Mouse (Mus musculus): ENCODE data around the gene Atoh7. TPM values are rescaled to one million over a fixed set of nuclear protein-coding genes. Genes with fewer than 3 reads are reported as not detected.

Gene Atoh7
- polyA plus RNA-seq, 1 experiment from 2014 or later = 1.1 TPM

DNA sequence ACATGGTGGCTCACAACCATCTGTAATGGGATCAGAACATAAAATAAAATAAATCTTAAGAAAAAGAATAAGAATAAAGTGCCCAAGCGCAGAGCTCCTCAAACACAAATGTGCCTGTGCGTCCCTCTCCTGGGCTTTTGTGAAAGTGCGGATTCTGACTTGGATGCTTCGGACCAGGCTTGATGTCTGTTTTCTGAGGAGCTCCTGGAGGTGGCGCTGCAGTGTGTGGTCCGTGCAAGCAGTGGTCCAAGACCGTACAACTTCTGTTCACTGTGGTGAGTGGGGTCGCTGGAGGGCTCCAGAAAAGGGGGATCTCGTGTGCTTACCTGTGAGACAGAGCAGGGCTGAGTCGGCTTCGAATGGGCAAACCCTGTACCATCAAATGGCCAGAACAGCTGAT, 25.9 kb downstream of the Atoh7 start:
- Histone ChIP-seq H3K4me3 (ENCODE audit: low read depth, low read length) (no peak overlapping the region), H3K4me2 (ENCODE audit: low read depth, low read length, severe bottlenecking) (no peak overlapping the region), H3K9ac (ENCODE audit: low read length) (no peak overlapping the region), H3K27ac (ENCODE audit: low read depth, low read length) (no peak overlapping the region), H3K36me3 (ENCODE audit: control insufficient read depth, insufficient read depth, low read length) (no peaks in the 10 kb centered on the region), H3K4me1 (replicated peaks; ENCODE audit: control insufficient read depth, insufficient read depth, low read length) (no peaks in the 10 kb centered on the region), H3K9me3 (ENCODE audit: control insufficient read depth, low read length) (no peaks in the 10 kb centered on the region), H3K27me3 (ENCODE audit: control insufficient read depth, insufficient read depth, low read length) (no peaks in the 10 kb centered on the region)
- 30% methylated on average over 11 of the region's 11 CpGs for WGBS
- ATAC-seq (replicated peaks; ENCODE audit: low FRiP score) (no peak), DNase-seq (ENCODE audit: low spot score) (peak; percentile 66)

DNA sequence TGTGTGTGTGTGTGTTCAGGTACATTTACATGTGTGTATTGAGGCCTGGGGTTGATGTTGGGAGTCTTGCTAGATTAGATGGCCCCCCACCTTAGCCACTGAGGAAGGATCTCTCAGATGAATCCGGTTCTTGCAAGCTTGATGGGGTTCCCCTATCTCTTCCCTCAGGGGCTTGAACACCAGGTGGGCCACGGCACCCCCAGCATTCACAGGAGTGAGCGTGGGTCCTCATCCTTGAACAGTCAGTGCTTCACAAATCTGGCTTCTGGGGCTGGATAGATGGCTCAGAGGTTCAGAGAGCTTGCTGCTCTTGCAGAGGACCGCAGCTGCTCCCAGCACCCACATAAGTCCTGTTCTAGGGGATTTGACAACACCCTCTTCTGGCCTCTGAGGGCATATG, 26.7 kb downstream of the Atoh7 start:
- H3K27me3 ChIP-seq (ENCODE audit: control insufficient read depth, insufficient read depth, low read length) = no peaks in the 10 kb centered on the region
- DNase-seq (ENCODE audit: low spot score) = no peak
- 86% methylated on average over 4 of the region's 4 CpGs for WGBS

GRCm38 (mm10) chr10:63127156-63127555, 27.7 kb downstream of the Atoh7 start:
- 91% methylated on average over 6 of the region's 6 CpGs for WGBS
- H3K4me2 ChIP-seq (ENCODE audit: low read depth, low read length, severe bottlenecking) = no peak overlapping the region
- no peak overlapping the region for H3K9ac ChIP-seq (ENCODE audit: low read length)
- DNase-seq (ENCODE audit: low spot score) = no peak
- H3K9me3 ChIP-seq (ENCODE audit: control insufficient read depth, low read length) = no peaks in the 10 kb centered on the region
- no peaks in the 10 kb centered on the region for H3K4me1 ChIP-seq (replicated peaks; ENCODE audit: control insufficient read depth, insufficient read depth, low read length)
- no peak for ATAC-seq (replicated peaks; ENCODE audit: low FRiP score)
- no peak overlapping the region for H3K27ac ChIP-seq (ENCODE audit: low read depth, low read length)
- no peaks in the 10 kb centered on the region for H3K36me3 ChIP-seq (ENCODE audit: control insufficient read depth, insufficient read depth, low read length)
- H3K4me3 ChIP-seq (ENCODE audit: low read depth, low read length) = no peak overlapping the region
- no peaks in the 10 kb centered on the region for H3K27me3 ChIP-seq (ENCODE audit: control insufficient read depth, insufficient read depth, low read length)

More for the DNA sequence above, 26.7 kb downstream of the Atoh7 start:
- Histone ChIP-seq H3K4me3 (ENCODE audit: low read depth, low read length) (no peak overlapping the region), H3K27ac (ENCODE audit: low read depth, low read length) (no peak overlapping the region), H3K4me1 (replicated peaks; ENCODE audit: control insufficient read depth, insufficient read depth, low read length) (no peaks in the 10 kb centered on the region), H3K9ac (ENCODE audit: low read length) (no peak overlapping the region), H3K4me2 (ENCODE audit: low read depth, low read length, severe bottlenecking) (no peak overlapping the region), H3K9me3 (ENCODE audit: control insufficient read depth, low read length) (no peaks in the 10 kb centered on the region), H3K36me3 (ENCODE audit: control insufficient read depth, insufficient read depth, low read length) (no peaks in the 10 kb centered on the region)
- ATAC-seq (replicated peaks; ENCODE audit: low FRiP score) = no peak

DNA sequence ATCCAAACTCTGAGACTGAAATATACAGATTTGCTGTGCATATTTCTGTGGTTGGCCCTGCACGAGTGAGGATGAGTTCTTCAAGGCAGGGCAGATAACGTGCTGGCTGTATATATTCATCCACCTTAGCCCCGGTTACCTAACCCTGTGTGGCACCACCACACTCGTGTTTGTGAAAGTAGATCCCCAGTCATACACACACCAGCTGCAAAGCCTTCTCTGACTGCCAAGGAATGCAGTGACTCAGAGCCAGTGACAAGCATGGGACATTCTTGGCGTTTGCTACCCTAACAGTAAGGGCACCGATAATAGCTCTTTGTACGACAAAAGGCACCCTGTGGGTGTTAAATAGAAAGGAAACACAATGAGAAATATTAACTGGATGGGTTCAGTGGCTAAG, 28.8 kb downstream of the Atoh7 start:
- no peak overlapping the region for H3K9ac ChIP-seq (ENCODE audit: low read length)
- no peak for DNase-seq (ENCODE audit: low spot score)

GRCm38 (mm10) chr10:63130500-63130899, 31.0 kb downstream of the Atoh7 start:
- no peak overlapping the region for H3K9ac ChIP-seq (ENCODE audit: low read length)
- no peak for DNase-seq (ENCODE audit: low spot score)
- no peak overlapping the region for H3K27ac ChIP-seq (ENCODE audit: low read depth, low read length)
- H3K4me2 ChIP-seq (ENCODE audit: low read depth, low read length, severe bottlenecking) = no peak overlapping the region
- 85% methylated on average over 7 of the region's 7 CpGs for WGBS
- no peaks in the 10 kb centered on the region for H3K36me3 ChIP-seq (ENCODE audit: control insufficient read depth, insufficient read depth, low read length)
- ATAC-seq (replicated peaks; ENCODE audit: low FRiP score) = no peak
- no peaks in the 10 kb centered on the region for H3K4me1 ChIP-seq (replicated peaks; ENCODE audit: control insufficient read depth, insufficient read depth, low read length)
- no peaks in the 10 kb centered on the region for H3K27me3 ChIP-seq (ENCODE audit: control insufficient read depth, insufficient read depth, low read length)
- H3K9me3 ChIP-seq (ENCODE audit: control insufficient read depth, low read length) = no peaks in the 10 kb centered on the region
- H3K4me3 ChIP-seq (ENCODE audit: low read depth, low read length) = no peak overlapping the region

More for the DNA sequence above, 28.8 kb downstream of the Atoh7 start:
- Histone ChIP-seq H3K4me1 (replicated peaks; ENCODE audit: control insufficient read depth, insufficient read depth, low read length) (no peaks in the 10 kb centered on the region), H3K27me3 (ENCODE audit: control insufficient read depth, insufficient read depth, low read length) (no peaks in the 10 kb centered on the region), H3K4me2 (ENCODE audit: low read depth, low read length, severe bottlenecking) (no peak overlapping the region), H3K27ac (ENCODE audit: low read depth, low read length) (no peak overlapping the region), H3K9me3 (ENCODE audit: control insufficient read depth, low read length) (no peaks in the 10 kb centered on the region), H3K4me3 (ENCODE audit: low read depth, low read length) (no peak overlapping the region), H3K36me3 (ENCODE audit: control insufficient read depth, insufficient read depth, low read length) (no peaks in the 10 kb centered on the region)
- no peak for ATAC-seq (replicated peaks; ENCODE audit: low FRiP score)
- WGBS = 78% methylated on average over 7 of the region's 7 CpGs

- Histone ChIP-seq H3K27me3 (ENCODE audit: control insufficient read depth, insufficient read depth, low read length) (no peaks in the 10 kb centered on the region), H3K4me1 (replicated peaks; ENCODE audit: control insufficient read depth, insufficient read depth, low read length) (no peaks in the 10 kb centered on the region), H3K27ac (ENCODE audit: low read depth, low read length) (no peak overlapping the region), H3K9me3 (ENCODE audit: control insufficient read depth, low read length) (no peaks in the 10 kb centered on the region), H3K9ac (ENCODE audit: low read length) (no peak overlapping the region), H3K4me2 (ENCODE audit: low read depth, low read length, severe bottlenecking) (no peak overlapping the region), H3K36me3 (ENCODE audit: control insufficient read depth, insufficient read depth, low read length) (no peaks in the 10 kb centered on the region), H3K4me3 (ENCODE audit: low read depth, low read length) (no peak overlapping the region)
- WGBS = 89% methylated on average over 6 of the region's 6 CpGs
- ATAC-seq (replicated peaks; ENCODE audit: low FRiP score) (no peak), DNase-seq (ENCODE audit: low spot score) (no peak)
Measured at GRCm38 (mm10) chr10:63132356-63132755, 32.9 kb downstream of the Atoh7 start.

DNA sequence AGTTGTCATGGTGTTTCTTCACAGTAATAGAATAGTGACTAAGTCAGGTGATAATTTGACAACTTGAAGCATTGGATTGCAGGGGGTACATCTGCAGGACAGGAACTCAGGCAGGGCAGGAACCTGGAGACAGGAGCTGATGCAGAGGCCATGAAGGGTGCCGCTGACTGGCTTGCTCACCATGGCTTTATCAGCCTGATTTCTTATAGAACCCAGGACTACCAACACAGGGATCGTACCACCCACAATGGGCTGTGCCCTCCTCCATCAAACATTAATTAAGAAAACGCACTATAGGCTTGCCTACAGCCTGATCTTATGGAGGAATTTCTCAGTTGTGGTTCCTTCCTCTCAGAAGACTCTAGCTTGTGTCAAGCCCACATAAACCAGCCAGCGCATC, 33.9 kb downstream of the Atoh7 start:
- no peak overlapping the region for H3K27ac ChIP-seq (ENCODE audit: low read depth, low read length)
- DNase-seq (ENCODE audit: low spot score) (no peak), ATAC-seq (replicated peaks; ENCODE audit: low FRiP score) (no peak)
- no peaks in the 10 kb centered on the region for H3K27me3 ChIP-seq (ENCODE audit: control insufficient read depth, insufficient read depth, low read length)
- no peaks in the 10 kb centered on the region for H3K36me3 ChIP-seq (ENCODE audit: control insufficient read depth, insufficient read depth, low read length)
- H3K4me3 ChIP-seq (ENCODE audit: low read depth, low read length) = no peak overlapping the region
- H3K9ac ChIP-seq (ENCODE audit: low read length) = no peak overlapping the region
- H3K4me1 ChIP-seq (replicated peaks; ENCODE audit: control insufficient read depth, insufficient read depth, low read length) = no peaks in the 10 kb centered on the region
- no peak overlapping the region for H3K4me2 ChIP-seq (ENCODE audit: low read depth, low read length, severe bottlenecking)
- WGBS = 91% methylated on average over 4 of the region's 4 CpGs
- no peaks in the 10 kb centered on the region for H3K9me3 ChIP-seq (ENCODE audit: control insufficient read depth, low read length)

DNA sequence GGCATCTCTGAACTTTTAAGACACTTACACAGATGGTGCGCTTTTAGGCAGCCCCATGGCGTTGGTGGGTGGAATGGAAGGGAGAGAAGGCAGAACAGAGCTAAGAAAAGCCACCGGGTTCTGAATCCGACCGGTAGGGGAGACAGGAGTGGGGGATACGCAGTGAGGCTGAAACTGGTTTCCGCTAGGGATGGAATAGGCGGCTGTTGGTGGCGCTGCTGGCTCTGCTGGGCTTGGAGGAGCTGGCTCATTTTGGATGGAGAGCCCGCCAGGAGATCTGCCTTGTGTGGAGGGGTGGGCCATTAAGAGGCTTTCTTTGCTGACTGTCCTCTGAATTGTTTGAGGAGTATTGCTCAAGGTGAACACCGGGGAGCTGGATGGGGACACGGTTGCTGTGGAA, 36.2 kb downstream of the Atoh7 start:
- Histone ChIP-seq H3K9ac (ENCODE audit: low read length) (no peak overlapping the region), H3K27me3 (ENCODE audit: control insufficient read depth, insufficient read depth, low read length) (no peaks in the 10 kb centered on the region), H3K4me1 (replicated peaks; ENCODE audit: control insufficient read depth, insufficient read depth, low read length) (no peaks in the 10 kb centered on the region), H3K36me3 (ENCODE audit: control insufficient read depth, insufficient read depth, low read length) (no peaks in the 10 kb centered on the region), H3K27ac (ENCODE audit: low read depth, low read length) (no peak overlapping the region), H3K4me3 (ENCODE audit: low read depth, low read length) (no peak overlapping the region), H3K4me2 (ENCODE audit: low read depth, low read length, severe bottlenecking) (no peak overlapping the region), H3K9me3 (ENCODE audit: control insufficient read depth, low read length) (no peaks in the 10 kb centered on the region)
- no peak for ATAC-seq (replicated peaks; ENCODE audit: low FRiP score)
- DNase-seq (ENCODE audit: low spot score) = no peak
- 50% methylated on average over 12 of the region's 12 CpGs for WGBS

DNA sequence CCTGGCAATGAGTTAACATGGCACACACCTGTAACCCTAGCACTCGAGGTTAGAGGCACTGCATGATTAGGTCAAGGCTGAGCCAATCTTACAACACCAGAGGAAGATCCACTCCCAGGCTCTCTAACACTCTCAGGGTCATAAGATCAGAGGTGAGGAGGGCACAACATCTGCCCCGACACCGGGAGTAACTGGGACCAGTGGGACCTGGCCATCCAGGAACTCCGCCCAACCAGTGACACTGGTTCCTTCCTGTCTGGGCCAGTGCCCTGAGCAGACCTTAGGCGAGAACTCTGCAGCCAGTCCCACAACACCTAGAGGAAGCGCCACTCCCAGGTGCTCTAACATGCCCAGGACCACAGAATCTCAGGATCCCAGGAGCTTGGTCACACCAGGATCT, 37.0 kb downstream of the Atoh7 start:
- no peak for ATAC-seq (replicated peaks; ENCODE audit: low FRiP score)
- no peaks in the 10 kb centered on the region for H3K36me3 ChIP-seq (ENCODE audit: control insufficient read depth, insufficient read depth, low read length)
- WGBS = 89% methylated on average over 6 of the region's 6 CpGs
- H3K27ac ChIP-seq (ENCODE audit: low read depth, low read length) = no peak overlapping the region
- no peaks in the 10 kb centered on the region for H3K9me3 ChIP-seq (ENCODE audit: control insufficient read depth, low read length)
- no peak for DNase-seq (ENCODE audit: low spot score)
- no peak overlapping the region for H3K4me3 ChIP-seq (ENCODE audit: low read depth, low read length)
- H3K4me1 ChIP-seq (replicated peaks; ENCODE audit: control insufficient read depth, insufficient read depth, low read length) = no peaks in the 10 kb centered on the region
- no peaks in the 10 kb centered on the region for H3K27me3 ChIP-seq (ENCODE audit: control insufficient read depth, insufficient read depth, low read length)
- no peak overlapping the region for H3K9ac ChIP-seq (ENCODE audit: low read length)
- H3K4me2 ChIP-seq (ENCODE audit: low read depth, low read length, severe bottlenecking) = no peak overlapping the region
